Mouse (Mus musculus) brain, embryonic 14.5 days (tissue): ENCODE measurements around the gene Dgkz.

ENCODE experiments used
- CTCF ChIP-seq: fragments of 200-500 bp; IDR thresholded peaks from 2 replicates; pipeline ENCODE4 v1.5.1; 2012; ENCODE audit warnings: inconsistent platforms, mild to moderate bottlenecking, moderate library complexity, borderline replicate concordance; ENCODE audit not compliant: insufficient read depth, insufficient read length; ENCODE audit errors: extremely low read depth
- POLR2A ChIP-seq: fragments of 200-500 bp; IDR thresholded peaks from 2 replicates; pipeline ENCODE4 v1.6.1; 2012; ENCODE audit warnings: mild to moderate bottlenecking, inconsistent platforms, borderline replicate concordance; ENCODE audit not compliant: poor library complexity, insufficient read depth, insufficient read length, severe bottlenecking; ENCODE audit errors: extremely low read depth

GRCm38 (mm10) chr2:91961901-91962761 lies 13.5 kb downstream of the Dgkz start:
- no peak for TF ChIP-seq POLR2A
- TF ChIP-seq CTCF: no peak
